In genomic region chr13:47784406-47784805, GRCm38 (mm10) we compare ENCODE assay signal across 21 mouse cellular contexts.
"Had no signal": no experiment of that assay in that cellular context is flagged by ENCODE, and none has a peak within 500 bp of the region (broad histone marks: within the 10 kb centered on the region; RNA-seq: fewer than 3 reads in every experiment).

No protein-coding gene starts in this region.

- H3K4me1 ChIP-seq: forebrain, embryonic 15.5 days; heart, embryonic 10.5 days; hindbrain, embryonic 15.5 days; kidney, embryonic 15.5 days; liver, embryonic 12.5 days had no signal

- DNase-seq: forebrain, postnatal 0 days; gastrocnemius, postnatal 14 days; gastrocnemius, postnatal 36 days; heart, adult 18-20 months; heart, postnatal 10 days; layer of hippocampus, adult 9-11 months; layer of hippocampus, postnatal 36 days; left cerebral cortex, postnatal 4 days; lung, adult 18-20 months had no signal

- H3K27ac ChIP-seq: forebrain, embryonic 15.5 days; heart, embryonic 10.5 days; hindbrain, embryonic 13.5 days; hindbrain, embryonic 15.5 days; hindbrain, postnatal 0 days; kidney, embryonic 15.5 days; limb, embryonic 13.5 days; limb, embryonic 15.5 days; liver, embryonic 12.5 days; liver, embryonic 14.5 days had no signal

- H3K4me3 ChIP-seq: forebrain, embryonic 15.5 days; heart, embryonic 10.5 days; heart, embryonic 12.5 days; hindbrain, embryonic 13.5 days; hindbrain, embryonic 15.5 days; kidney, embryonic 15.5 days; limb, embryonic 13.5 days; limb, embryonic 15.5 days; liver, embryonic 12.5 days had no signal

- H3K9me3 ChIP-seq: forebrain, embryonic 15.5 days; heart, embryonic 10.5 days; heart, embryonic 12.5 days; hindbrain, embryonic 13.5 days; hindbrain, embryonic 15.5 days; kidney, embryonic 15.5 days; limb, embryonic 13.5 days; limb, embryonic 15.5 days; liver, embryonic 12.5 days had no signal

- H3K27me3 ChIP-seq: forebrain, embryonic 15.5 days; heart, embryonic 12.5 days; hindbrain, embryonic 13.5 days; hindbrain, embryonic 15.5 days; kidney, embryonic 15.5 days; limb, embryonic 15.5 days; liver, embryonic 12.5 days had no signal

- H3K9ac ChIP-seq: forebrain, embryonic 15.5 days; forebrain, postnatal 0 days; heart, embryonic 12.5 days; hindbrain, embryonic 13.5 days; hindbrain, embryonic 15.5 days; kidney, embryonic 15.5 days; limb, embryonic 13.5 days; limb, embryonic 15.5 days; liver, embryonic 12.5 days; liver, embryonic 14.5 days had no signal

- H3K4me2 ChIP-seq: forebrain, embryonic 15.5 days; heart, embryonic 12.5 days; hindbrain, embryonic 13.5 days; hindbrain, embryonic 15.5 days; kidney, embryonic 15.5 days; limb, embryonic 13.5 days; limb, embryonic 15.5 days; liver, embryonic 12.5 days had no signal

- H3K36me3 ChIP-seq: forebrain, embryonic 15.5 days; heart, embryonic 10.5 days; heart, embryonic 12.5 days; hindbrain, embryonic 13.5 days; hindbrain, embryonic 15.5 days; kidney, embryonic 15.5 days; limb, embryonic 13.5 days; limb, embryonic 15.5 days; liver, embryonic 12.5 days had no signal

- ATAC-seq: forebrain, embryonic 15.5 days; forebrain, postnatal 0 days; hindbrain, postnatal 0 days; intestine, embryonic 16.5 days; liver, embryonic 12.5 days had no signal
